Mouse (Mus musculus): Measurements from ENCODE around the gene Ilk.

DNA sequence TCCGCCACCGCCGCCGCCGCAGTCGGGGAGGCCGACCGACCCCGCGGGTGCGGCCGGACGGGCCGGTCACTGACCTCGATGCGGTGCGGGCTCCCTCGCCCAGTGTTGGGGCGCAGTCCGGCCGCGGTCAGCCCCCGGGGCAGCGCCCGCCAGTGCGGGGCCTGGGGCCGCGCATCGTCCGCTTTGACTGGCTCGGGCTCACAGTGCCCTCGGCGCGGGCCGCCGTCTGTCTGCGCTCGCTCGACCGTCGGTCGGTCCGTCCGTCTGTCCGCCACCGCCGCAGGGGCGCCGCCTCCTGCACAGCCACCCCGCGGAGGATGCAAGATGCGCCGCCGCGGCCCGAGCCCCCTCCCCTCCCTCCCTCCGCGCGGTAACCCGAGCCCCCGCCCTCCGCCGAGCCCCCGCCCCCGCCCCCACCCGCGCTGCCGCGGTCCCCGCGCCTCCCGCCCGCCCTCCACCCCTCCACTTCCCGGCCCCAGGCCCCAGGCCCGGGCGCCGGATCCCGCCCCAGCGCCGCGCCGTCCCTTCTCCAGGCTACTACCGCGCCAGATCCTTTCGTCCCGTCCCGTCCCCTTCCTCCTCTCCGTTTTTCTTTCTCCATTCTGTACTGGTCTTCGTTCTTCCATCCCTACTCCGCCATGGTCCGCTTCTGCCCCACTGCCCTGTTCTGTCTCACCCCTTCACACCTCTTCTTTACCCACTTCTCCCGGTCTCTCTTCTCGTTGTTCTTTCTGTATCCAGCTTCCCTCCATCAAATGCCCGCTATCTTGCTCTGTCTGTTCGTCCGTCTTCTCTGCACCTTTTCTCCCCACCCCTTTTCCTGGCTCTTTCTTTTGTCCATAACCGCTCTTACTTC lies 51.1 kb downstream of the Ilk start, which contains the start of gene Dchs1:
- TF ChIP-seq CTCF (IDR thresholded peaks at IDR 0.05; ENCODE audit: low read depth): no peak
- no peak for TF ChIP-seq EP300 (IDR thresholded peaks at IDR 0.05; ENCODE audit: low read depth)

Data from liver, postnatal 0 days (tissue).